Mouse (Mus musculus): ENCODE measurements around the gene Nedd9. TPM values are rescaled to one million over a fixed set of nuclear protein-coding genes. Genes with fewer than 3 reads are reported as not detected.

Gene Nedd9
- total and polyA plus RNA-seq, 3 experiments, result 0.15 to 0.25 TPM; not detected in 1

GRCm38 (mm10) chr13:41479737-41480435 lies 7.3 kb downstream of the Nedd9 start:
- H3K4me1 ChIP-seq (ENCODE audit: control insufficient read depth in 1 of 2, insufficient read depth in 2 of 2, low read length in 2 of 2), result no peaks in the 10 kb centered on the region
- no peak overlapping the region for H3K27ac ChIP-seq (ENCODE audit: control insufficient read depth, low read depth, low read length)

DNA sequence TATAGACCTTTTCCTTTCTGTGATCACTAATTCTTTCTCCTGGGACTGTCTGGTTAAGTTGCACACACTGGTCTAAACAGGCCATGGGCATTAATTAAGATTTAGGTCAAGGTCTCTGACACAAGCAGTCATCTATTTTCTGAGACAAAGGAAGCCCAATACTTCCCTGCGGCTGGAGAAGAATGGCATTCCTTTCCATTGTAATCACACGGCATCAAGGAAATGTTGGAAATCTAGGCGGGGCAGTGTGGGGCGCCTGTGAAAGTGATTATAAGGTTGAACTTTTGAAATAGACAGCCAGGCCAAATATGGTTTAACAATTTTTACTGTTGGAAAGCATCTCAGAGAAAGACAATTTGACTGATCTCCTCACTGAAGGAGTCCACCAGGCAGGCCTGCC lies 10.9 kb downstream of the Nedd9 start:
- no peak for DNase-seq (ENCODE audit: low read depth, low spot score)
- H3K36me3 ChIP-seq (ENCODE audit: control insufficient read depth in 1 of 2, insufficient read depth in 2 of 2, low read length in 2 of 2), result no peaks in the 10 kb centered on the region
- TF ChIP-seq ZNF384 (IDR thresholded peaks at IDR 0.05; ENCODE audit: low read depth, low read length), result no peak
- TF ChIP-seq NELFE (IDR thresholded peaks at IDR 0.05; ENCODE audit: low read depth, low read length), result no peak
- TF ChIP-seq MAFK (IDR thresholded peaks at IDR 0.05; ENCODE audit: borderline replicate concordance, low read depth, low read length), result no peak
- TF ChIP-seq JUND (IDR thresholded peaks at IDR 0.05; ENCODE audit: low read depth, low read length), result no peak
- TF ChIP-seq GABPA (IDR thresholded peaks at IDR 0.05; ENCODE audit: low read depth, low read length), result no peak
- TF ChIP-seq TCF12 (IDR thresholded peaks at IDR 0.05; ENCODE audit: low read depth, low read length), result no peak

More at GRCm38 (mm10) chr13:41479737-41480435, 7.3 kb downstream of the Nedd9 start:
- Histone ChIP-seq H3K79me2 (ENCODE audit: control insufficient read depth, insufficient read depth, low read length, poor library complexity) (no peaks in the 10 kb centered on the region), H3K9ac (ENCODE audit: control insufficient read depth, low read depth, low read length, poor library complexity, severe bottlenecking) (no peak overlapping the region), H3K27me3 (ENCODE audit: control insufficient read depth in 1 of 2, insufficient read depth in 2 of 2, low read length in 2 of 2) (no peaks in the 10 kb centered on the region), H3K36me3 (ENCODE audit: control insufficient read depth in 1 of 2, insufficient read depth in 2 of 2, low read length in 2 of 2) (no peaks in the 10 kb centered on the region), H3K4me3 (ENCODE audit: control insufficient read depth in 1 of 2, insufficient read depth in 1 of 2, low read depth in 2 of 2, low read length in 2 of 2) (no peak overlapping the region), H3K9me3 (replicated peaks; ENCODE audit: insufficient read depth, low read length) (no peaks in the 10 kb centered on the region)
- no peak for TF ChIP-seq MYC (IDR thresholded peaks at IDR 0.05; ENCODE audit: low read depth, low read length)
- TF ChIP-seq POLR2AphosphoS5 (IDR thresholded peaks at IDR 0.05; ENCODE audit: borderline replicate concordance, low read depth, low read length), result no peak
- no peak for TF ChIP-seq ETS1 (IDR thresholded peaks at IDR 0.05; ENCODE audit: low read depth, low read length)
- no peak for TF ChIP-seq EP300 (IDR thresholded peaks at IDR 0.05; ENCODE audit: low read depth in 1 of 2, low read length in 2 of 2)
- TF ChIP-seq CTCF (IDR thresholded peaks at IDR 0.05 in 2 of 3, conservative IDR thresholded peaks at IDR 0.05 in 1 of 3; ENCODE audit: control insufficient read depth in 1 of 3, insufficient read depth in 1 of 3, low read depth in 2 of 3, low read length in 3 of 3, poor library complexity in 1 of 3, severe bottlenecking in 1 of 3), result no peak
- TF ChIP-seq ZNF384 (IDR thresholded peaks at IDR 0.05; ENCODE audit: low read depth, low read length), result no peak
- no peak for TF ChIP-seq MEF2A (IDR thresholded peaks at IDR 0.05; ENCODE audit: extremely low read depth, insufficient replicate concordance, low read depth, low read length, poor library complexity, severe bottlenecking)
- no peak for TF ChIP-seq GATA1 (IDR thresholded peaks at IDR 0.05; ENCODE audit: low read depth, low read length)
- no peak for TF ChIP-seq TCF12 (IDR thresholded peaks at IDR 0.05; ENCODE audit: low read depth, low read length)
- TF ChIP-seq USF1 (IDR thresholded peaks at IDR 0.05; ENCODE audit: low read depth, low read length), result no peak
- no peak for TF ChIP-seq ZC3H11A (IDR thresholded peaks at IDR 0.05; ENCODE audit: low read depth, low read length)
- no peak for TF ChIP-seq MAZ (IDR thresholded peaks at IDR 0.05; ENCODE audit: low read depth, low read length)
- TF ChIP-seq TAL1 (IDR thresholded peaks at IDR 0.05; ENCODE audit: low read length), result no peak
- DNase-seq (ENCODE audit: low read depth, low spot score), result no peak

More for the DNA sequence above, 10.9 kb downstream of the Nedd9 start:
- H3K4me3 ChIP-seq (ENCODE audit: control insufficient read depth in 1 of 2, insufficient read depth in 1 of 2, low read depth in 2 of 2, low read length in 2 of 2), result no peak overlapping the region
- no peaks in the 10 kb centered on the region for H3K9me3 ChIP-seq (replicated peaks; ENCODE audit: insufficient read depth, low read length)
- no peak overlapping the region for H3K9ac ChIP-seq (ENCODE audit: control insufficient read depth, low read depth, low read length, poor library complexity, severe bottlenecking)
- H3K27ac ChIP-seq (ENCODE audit: control insufficient read depth, low read depth, low read length), result no peak overlapping the region
- H3K79me2 ChIP-seq (ENCODE audit: control insufficient read depth, insufficient read depth, low read length, poor library complexity), result no peaks in the 10 kb centered on the region
- H3K4me1 ChIP-seq (ENCODE audit: control insufficient read depth in 1 of 2, insufficient read depth in 2 of 2, low read length in 2 of 2), result no peaks in the 10 kb centered on the region
- H3K27me3 ChIP-seq (ENCODE audit: control insufficient read depth in 1 of 2, insufficient read depth in 2 of 2, low read length in 2 of 2), result no peaks in the 10 kb centered on the region; a peak in 1 of 4 replicates
